Mouse (Mus musculus) forebrain, embryonic 11.5 days (tissue): ENCODE measurements around the gene Polr3h. TPM values are rescaled to one million over a fixed set of nuclear protein-coding genes. Genes with fewer than 3 reads are reported as not detected.

ENCODE experiments used
- ATAC-seq: fragments of 200-750 bp; cut with Nextera tagmentation; replicated peaks from 2 replicates; pipeline ENCODE4 v1.8.0; 2017; ENCODE audit warnings: moderate TSS enrichment; ENCODE audit not compliant: low FRiP score
- DNase-seq: peaks from one replicate; pipeline ENCODE4 v3.0.0-alpha.2; 2017; ENCODE audit warnings: low spot score
- H3K27ac ChIP-seq: fragments of 300-500 bp; sonication (generic); 2 replicates; pipeline ENCODE4 v1.5.1; 2014; ENCODE audit warnings: low read depth, low read length
- H3K27me3 ChIP-seq: fragments of 300-500 bp; sonication (generic); 2 replicates; pipeline ENCODE4 v1.6.1; 2014; ENCODE audit warnings: mild to moderate bottlenecking, low read length, mixed read lengths; ENCODE audit not compliant: control insufficient read depth, insufficient read depth
- H3K36me3 ChIP-seq: fragments of 300-500 bp; sonication (generic); 2 replicates; pipeline ENCODE4 v1.6.1; 2014; ENCODE audit warnings: mild to moderate bottlenecking, low read length, moderate library complexity, mixed read lengths; ENCODE audit not compliant: control insufficient read depth, insufficient read depth
- H3K4me1 ChIP-seq: fragments of 300-500 bp; sonication (generic); replicated peaks from 2 replicates; pipeline ENCODE4 v1.6.1; 2014; ENCODE audit warnings: low read length, mixed read lengths; ENCODE audit not compliant: control insufficient read depth, insufficient read depth
- H3K4me2 ChIP-seq: fragments of 300-500 bp; sonication (generic); 2 replicates; pipeline ENCODE4 v1.6.1; 2014; ENCODE audit warnings: low read depth, mild to moderate bottlenecking, low read length, moderate library complexity, mixed read lengths; ENCODE audit not compliant: severe bottlenecking
- H3K4me3 ChIP-seq: fragments of 300-500 bp; sonication (generic); 2 replicates; pipeline ENCODE4 v1.5.1; 2014; ENCODE audit warnings: low read depth, low read length
- H3K9ac ChIP-seq: fragments of 300-500 bp; sonication (generic); 2 replicates; pipeline ENCODE4 v1.6.1; 2014; ENCODE audit warnings: low read length
- H3K9me3 ChIP-seq: fragments of 300-500 bp; sonication (generic); 2 replicates; pipeline ENCODE4 v1.6.1; 2016; ENCODE audit warnings: low read length, mixed read lengths; ENCODE audit not compliant: control insufficient read depth
- WGBS: fragments of 180-500 bp; shearing (Covaris S2); extraction: QIAGEN DNeasy Blood & Tissue Kit; methylation state at CpG from one replicate; pipeline ENCODE4 v1.1.7; 2014; 5-methylcytosine and 5-hydroxymethylcytosine counted together
- polyA plus RNA-seq: library from polyadenylated mRNA; unstranded; fragments of >200 nt; fragmentation: Nextera tagmentation; extraction: Ambion mirVana; gene quantifications from 2 replicates; pipeline ENCODE4 v1.2.1, GENCODE M21; 2014

Polr3h gene
- polyA plus RNA-seq, 1 experiment from 2014 or later = 65.1 TPM

- ATAC-seq = peak; percentile 78
- H3K27ac ChIP-seq = peak overlapping the region; percentile 76
- H3K27me3 ChIP-seq = no peaks in the 10 kb centered on the region
- H3K4me2 ChIP-seq = peak overlapping the region; percentile 93
- peaks cover 5% of the 10 kb centered on the region; the same call in 1 of the 2 replicates for H3K4me1 ChIP-seq
- under 1% methylated on average over 39 of the region's 39 CpGs for WGBS
- no peaks in the 10 kb centered on the region for H3K36me3 ChIP-seq
- H3K4me3 ChIP-seq = peak overlapping the region; percentile 73
- H3K9ac ChIP-seq = peak overlapping the region; percentile 71
- H3K9me3 ChIP-seq = no peaks in the 10 kb centered on the region
- DNase-seq = peak; percentile 91
Observed at GRCm38 (mm10) chr15:81859330-81860255, 66.4 kb downstream of the Polr3h start.

- under 1% methylated on average over 44 of the region's 44 CpGs for WGBS
- Histone ChIP-seq H3K4me2 (peak within 1 kb of the TSS; percentile 93), H3K9ac (peak within 1 kb of the TSS; percentile 71), H3K27ac (peak within 1 kb of the TSS; percentile 76), H3K4me3 (peak within 1 kb of the TSS; percentile 73), H3K9me3 (no peaks in the 10 kb centered on the region), H3K27me3 (no peaks in the 10 kb centered on the region), H3K4me1 (peaks cover 5% of the 10 kb centered on the region; the same call in 1 of the 2 replicates), H3K36me3 (no peaks in the 10 kb centered on the region)
- no peak for ATAC-seq
- peak; percentile 79 for DNase-seq
Observed at GRCm38 (mm10) chr15:81858517-81859329, 67.3 kb downstream of the Polr3h start, which contains the start of gene Tob2. Tob2 (minus strand) TSS chr15:81858796.

- Histone ChIP-seq H3K9me3 (no peaks in the 10 kb centered on the region), H3K4me3 (peak overlapping the region; percentile 73), H3K27me3 (no peaks in the 10 kb centered on the region), H3K27ac (peak overlapping the region; percentile 74), H3K36me3 (no peaks in the 10 kb centered on the region), H3K4me2 (peak overlapping the region; percentile 93), H3K4me1 (peaks cover 5% of the 10 kb centered on the region; the same call in 1 of the 2 replicates), H3K9ac (peak overlapping the region; percentile 71)
- ATAC-seq (peak; percentile 28; the same call in 1 of the 2 replicates), DNase-seq (peak; percentile 95)
- under 1% methylated on average over 23 of the region's 23 CpGs for WGBS
Observed at GRCm38 (mm10) chr15:81858138-81858516, 67.9 kb downstream of the Polr3h start.

GRCm38 (mm10) chr15:81857724-81858116 is 68.3 kb downstream of the Polr3h start:
- peak overlapping the region; percentile 71 for H3K9ac ChIP-seq
- under 1% methylated on average over 33 of the region's 33 CpGs for WGBS
- peak overlapping the region; percentile 93 for H3K4me2 ChIP-seq

GRCm38 (mm10) chr15:81856938-81857723 is 68.9 kb downstream of the Polr3h start:
- Histone ChIP-seq H3K9me3 (no peaks in the 10 kb centered on the region), H3K27ac (peak overlapping the region; percentile 74; the same call in 1 of the 2 replicates), H3K4me1 (peaks cover 5% of the 10 kb centered on the region; the same call in 1 of the 2 replicates), H3K36me3 (no peaks in the 10 kb centered on the region), H3K4me2 (peak overlapping the region; percentile 93), H3K9ac (peak overlapping the region; percentile 71), H3K4me3 (peak overlapping the region; percentile 73), H3K27me3 (no peaks in the 10 kb centered on the region)
- no peak for DNase-seq
- WGBS = 0% methylated on average over 14 of the region's 14 CpGs
- no peak for ATAC-seq

More at GRCm38 (mm10) chr15:81857724-81858116, 68.3 kb downstream of the Polr3h start:
- Histone ChIP-seq H3K27me3 (no peaks in the 10 kb centered on the region), H3K4me3 (peak overlapping the region; percentile 73), H3K36me3 (no peaks in the 10 kb centered on the region), H3K9me3 (no peaks in the 10 kb centered on the region), H3K27ac (peak overlapping the region; percentile 74), H3K4me1 (peaks cover 5% of the 10 kb centered on the region; the same call in 1 of the 2 replicates)
- ATAC-seq (peak; percentile 40; the same call in 1 of the 2 replicates), DNase-seq (peak; percentile 80)

GRCm38 (mm10) chr15:81856030-81856790 is 69.8 kb downstream of the Polr3h start:
- no peaks in the 10 kb centered on the region for H3K27me3 ChIP-seq
- no peaks in the 10 kb centered on the region for H3K36me3 ChIP-seq
- ATAC-seq = peak; percentile 90
- peak overlapping the region; percentile 50; the same call in 1 of the 2 replicates for H3K27ac ChIP-seq
- peaks cover 5% of the 10 kb centered on the region; the same call in 1 of the 2 replicates for H3K4me1 ChIP-seq
- peak overlapping the region; percentile 93 for H3K4me2 ChIP-seq
- DNase-seq = peak; percentile 93
- peak overlapping the region; percentile 73 for H3K4me3 ChIP-seq
- H3K9me3 ChIP-seq = no peaks in the 10 kb centered on the region
- H3K9ac ChIP-seq = peak overlapping the region; percentile 71
- WGBS = under 1% methylated on average over 28 of the region's 28 CpGs

GRCm38 (mm10) chr15:81853081-81853480 is 73.0 kb downstream of the Polr3h start:
- Histone ChIP-seq H3K4me2 (no peak overlapping the region), H3K9me3 (no peaks in the 10 kb centered on the region), H3K27me3 (no peaks in the 10 kb centered on the region), H3K4me1 (peaks cover 2% of the 10 kb centered on the region; the same call in 1 of the 2 replicates), H3K9ac (no peak overlapping the region), H3K36me3 (peaks cover 6% of the 10 kb centered on the region; the same call in 1 of the 2 replicates), H3K4me3 (no peak overlapping the region), H3K27ac (no peak overlapping the region)
- DNase-seq (no peak), ATAC-seq (no peak)
- 88% methylated on average over 7 of the region's 7 CpGs for WGBS
